Mouse (Mus musculus) cortical plate, adult 2 months (tissue): ENCODE results near the gene Mis18a.

Source experiments
- CTCF ChIP-seq: fragments of 200-500 bp; IDR thresholded peaks from 2 replicates; pipeline ENCODE4 v1.5.1; 2011; ENCODE audit warnings: mild to moderate bottlenecking, control low read depth, low read length; ENCODE audit not compliant: insufficient read depth; ENCODE audit errors: extremely low read depth
- POLR2A ChIP-seq: fragments of 200-500 bp; IDR thresholded peaks from 2 replicates; pipeline ENCODE4 v1.6.1; 2011; ENCODE audit warnings: mild to moderate bottlenecking, low read length, control low read depth; ENCODE audit not compliant: insufficient read depth; ENCODE audit errors: extremely low read depth

GRCm38 (mm10) chr16:90687011-90687410 is 40.2 kb downstream of the Mis18a start:
- no peak for TF ChIP-seq CTCF
- no peak for TF ChIP-seq POLR2A
